Mouse (Mus musculus): ENCODE results near the gene Adgrb3. TPM values are rescaled to one million over a fixed set of nuclear protein-coding genes. Genes with fewer than 3 reads are reported as not detected.

The Adgrb3 gene
- polyA plus RNA-seq (2012; rRNA removed) = not detected in 2 replicates

DNA sequence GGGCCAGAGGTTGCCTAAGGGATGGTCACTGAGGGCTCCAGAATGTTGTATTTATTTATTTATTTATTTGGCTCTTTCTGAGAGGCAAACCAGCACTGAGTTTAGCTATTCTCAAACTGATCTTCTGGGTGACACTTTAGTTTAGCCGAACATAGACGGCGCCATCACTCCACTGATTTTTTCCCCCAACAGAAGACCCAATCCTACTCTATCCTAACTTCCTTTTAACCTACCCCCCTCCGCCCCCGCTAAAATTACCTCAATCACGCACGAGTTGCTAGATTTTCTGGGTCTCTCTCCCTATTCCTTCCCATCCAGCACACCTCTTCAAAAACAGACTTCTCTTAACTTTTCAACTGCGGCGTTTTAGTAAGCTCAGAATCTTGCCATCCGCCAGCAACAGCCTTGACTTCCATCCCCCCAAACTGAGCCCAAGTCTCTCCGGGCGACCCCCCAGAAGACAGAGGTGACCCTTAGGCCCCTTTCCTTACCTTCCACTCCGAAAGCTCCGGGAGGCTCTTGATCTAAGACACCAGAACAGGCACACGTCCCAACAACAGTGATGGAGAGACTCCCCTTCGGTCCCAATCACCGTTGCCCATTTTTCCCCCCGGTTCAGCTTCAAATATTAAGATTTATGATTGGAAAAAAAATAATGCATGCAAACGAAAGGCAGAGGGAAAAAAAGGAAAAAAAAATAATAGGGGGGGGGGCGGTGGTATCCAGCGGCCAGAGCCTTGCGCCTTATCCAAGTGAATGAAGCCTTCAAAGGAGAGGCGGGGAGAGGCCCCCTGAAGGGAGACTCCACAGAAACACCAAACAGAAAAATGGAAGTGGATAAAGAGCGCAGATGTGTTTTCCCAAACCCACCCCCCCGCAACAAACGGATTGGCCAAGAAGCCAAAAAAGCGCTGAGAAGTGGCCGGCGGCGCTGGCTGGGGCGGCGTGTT is at the start of gene Adgrb3:
TSS of gene Adgrb3 (minus strand) at position 737 of the 950 bp plus-strand sequence.
- no peak for DNase-seq
- TF ChIP-seq CTCF (IDR thresholded peaks at IDR 0.05; ENCODE audit: insufficient read depth, low read length) (no peak), POLR2A (IDR thresholded peaks at IDR 0.05; ENCODE audit: borderline replicate concordance, extremely low read depth, low read depth, low read length) (no peak)
- WGBS = 6% methylated on average over 32 of the region's 32 CpGs
- Histone ChIP-seq H3K4me1 (ENCODE audit: control insufficient read depth, insufficient read depth, low read length) (no peaks in the 10 kb centered on the region), H3K4me3 (replicated peaks; ENCODE audit: extremely low read depth, low read depth, low read length) (no peak within 1 kb of the TSS)

DNA sequence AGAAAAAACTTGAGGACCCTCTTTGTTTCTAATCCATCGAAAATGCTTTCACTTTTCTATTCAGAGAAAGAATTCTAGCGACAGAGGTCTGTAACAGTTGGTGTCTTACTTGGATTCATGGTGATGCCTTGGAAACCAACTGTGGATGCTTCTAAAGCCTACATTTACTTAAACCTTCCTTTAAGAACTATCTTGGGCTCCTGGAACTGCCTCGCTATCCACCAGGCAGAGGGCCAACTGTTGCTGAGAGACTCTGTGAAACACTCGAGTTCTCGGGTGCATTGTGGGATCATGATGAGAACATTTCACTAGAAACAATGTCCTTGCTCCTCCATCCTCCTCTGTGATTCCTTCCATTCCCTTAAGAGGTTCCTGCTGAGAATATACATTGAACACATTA is 48.0 kb upstream of the Adgrb3 start:
- Histone ChIP-seq H3K4me3 (replicated peaks; ENCODE audit: extremely low read depth, low read depth, low read length) (no peak overlapping the region), H3K4me1 (ENCODE audit: control insufficient read depth, insufficient read depth, low read length) (no peaks in the 10 kb centered on the region)
- DNase-seq = no peak
- TF ChIP-seq CTCF (IDR thresholded peaks at IDR 0.05; ENCODE audit: insufficient read depth, low read length) (no peak), POLR2A (IDR thresholded peaks at IDR 0.05; ENCODE audit: borderline replicate concordance, extremely low read depth, low read depth, low read length) (no peak)
- WGBS = 86% methylated on average over 5 of the region's 5 CpGs

DNA sequence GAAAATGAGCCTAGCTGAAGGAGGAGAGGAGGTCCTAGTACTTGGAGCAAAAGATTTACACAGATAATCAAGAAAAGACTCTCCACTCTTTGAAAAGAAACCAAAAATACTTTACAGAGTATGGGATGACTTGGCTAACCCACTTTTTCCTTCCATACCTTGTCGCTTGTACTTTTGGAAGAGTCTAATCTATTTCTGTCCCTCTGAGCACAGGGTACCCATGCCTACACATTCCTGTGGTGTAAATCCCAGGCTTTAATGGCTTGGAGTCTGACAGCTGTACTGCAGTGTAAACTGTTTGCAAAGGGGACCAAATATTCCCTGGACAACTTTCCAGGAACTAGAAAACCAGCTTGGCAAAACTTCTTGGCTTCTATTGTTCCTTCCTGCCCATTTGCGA is 28.0 kb upstream of the Adgrb3 start:
- H3K4me3 ChIP-seq (replicated peaks; ENCODE audit: extremely low read depth, low read depth, low read length) = no peak overlapping the region
- H3K4me1 ChIP-seq (ENCODE audit: control insufficient read depth, insufficient read depth, low read length) = no peaks in the 10 kb centered on the region
- no peak for DNase-seq
- TF ChIP-seq POLR2A (IDR thresholded peaks at IDR 0.05; ENCODE audit: borderline replicate concordance, extremely low read depth, low read depth, low read length) (no peak), CTCF (IDR thresholded peaks at IDR 0.05; ENCODE audit: insufficient read depth, low read length) (no peak)
- WGBS = 72% methylated on average over 2 of the region's 2 CpGs

DNA sequence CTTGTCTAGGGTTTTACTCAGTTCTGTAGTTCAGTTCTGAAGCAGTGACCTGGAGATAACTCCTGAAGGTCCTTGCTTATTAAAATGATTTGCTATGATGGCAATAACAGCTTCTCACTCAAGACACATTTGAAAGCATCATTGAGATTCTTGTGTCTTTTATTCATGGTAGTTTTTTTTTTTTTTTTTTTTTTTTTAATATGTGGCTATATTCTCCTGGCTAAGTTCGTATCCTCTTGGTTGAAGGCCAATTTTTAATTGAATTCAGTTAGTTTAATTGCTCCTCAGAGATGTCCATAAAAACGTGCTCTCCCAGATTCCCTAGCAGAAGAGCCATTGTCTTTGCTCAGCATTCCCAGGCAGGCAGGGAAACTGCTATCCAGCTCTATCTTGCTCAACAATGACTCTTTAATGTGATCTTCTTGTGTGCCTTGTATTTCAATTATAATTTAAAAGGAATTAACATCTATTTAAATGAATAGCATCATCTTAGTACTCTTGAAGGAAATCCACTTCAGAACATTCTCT is 25.0 kb upstream of the Adgrb3 start:
- DNase-seq = no peak

DNA sequence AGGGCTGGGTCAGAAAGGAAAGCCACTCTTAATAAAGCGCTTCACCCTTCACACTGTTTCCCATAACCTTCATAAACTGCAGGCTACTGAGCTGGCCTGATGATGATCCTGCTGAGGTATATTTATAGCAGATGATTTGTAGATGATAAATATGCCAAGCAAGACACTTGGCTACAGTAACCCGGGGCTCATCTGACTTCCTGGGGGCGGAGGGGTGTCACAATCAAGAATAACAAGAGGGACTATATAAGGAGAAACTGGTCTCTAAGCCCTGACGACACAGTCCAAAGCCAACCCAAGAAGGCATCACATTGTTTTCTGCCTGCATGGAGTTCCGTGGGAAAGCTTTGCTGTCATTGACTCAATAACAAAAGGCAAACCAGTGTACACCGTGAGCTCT is 2.8 kb upstream of the Adgrb3 start:
- 54% methylated on average over 6 of the region's 6 CpGs for WGBS

More for the DNA sequence above, 25.0 kb upstream of the Adgrb3 start:
- no peak for TF ChIP-seq POLR2A (IDR thresholded peaks at IDR 0.05; ENCODE audit: borderline replicate concordance, extremely low read depth, low read depth, low read length)
- no peak for TF ChIP-seq CTCF (IDR thresholded peaks at IDR 0.05; ENCODE audit: insufficient read depth, low read length)
- H3K4me1 ChIP-seq (ENCODE audit: control insufficient read depth, insufficient read depth, low read length) = no peaks in the 10 kb centered on the region
- 45% methylated on average over 2 of the region's 2 CpGs for WGBS
- H3K4me3 ChIP-seq (replicated peaks; ENCODE audit: extremely low read depth, low read depth, low read length) = no peak overlapping the region

DNA sequence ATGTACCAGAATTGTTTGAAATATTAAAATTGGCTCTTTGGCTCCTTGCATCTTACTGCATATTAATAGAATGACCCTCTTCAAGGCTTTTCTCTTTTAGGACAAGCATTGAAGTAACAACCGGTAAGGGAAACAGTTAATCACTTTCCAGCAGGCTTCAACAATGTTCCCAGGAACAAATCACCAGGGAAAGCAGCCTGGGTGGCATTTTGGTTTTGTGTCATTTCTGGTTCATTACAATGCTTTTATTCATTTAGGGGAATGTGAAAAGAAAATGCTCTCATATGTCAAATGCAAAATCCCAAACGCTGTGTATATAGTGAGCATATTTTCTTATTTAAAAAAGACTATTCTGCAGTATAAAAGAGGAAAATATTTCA is 2.0 kb upstream of the Adgrb3 start:
- TF ChIP-seq CTCF (IDR thresholded peaks at IDR 0.05; ENCODE audit: insufficient read depth, low read length) = no peak
- TF ChIP-seq POLR2A (IDR thresholded peaks at IDR 0.05; ENCODE audit: borderline replicate concordance, extremely low read depth, low read depth, low read length) = no peak
- DNase-seq = no peak
- Histone ChIP-seq H3K4me1 (ENCODE audit: control insufficient read depth, insufficient read depth, low read length) (no peaks in the 10 kb centered on the region), H3K4me3 (replicated peaks; ENCODE audit: extremely low read depth, low read depth, low read length) (no peak overlapping the region)
- 50% methylated on average over 2 of the region's 2 CpGs for WGBS

More for the DNA sequence above, 2.8 kb upstream of the Adgrb3 start:
- H3K4me1 ChIP-seq (ENCODE audit: control insufficient read depth, insufficient read depth, low read length) = no peaks in the 10 kb centered on the region
- TF ChIP-seq CTCF (IDR thresholded peaks at IDR 0.05; ENCODE audit: insufficient read depth, low read length) (no peak), POLR2A (IDR thresholded peaks at IDR 0.05; ENCODE audit: borderline replicate concordance, extremely low read depth, low read depth, low read length) (no peak)
- DNase-seq = no peak
- no peak overlapping the region for H3K4me3 ChIP-seq (replicated peaks; ENCODE audit: extremely low read depth, low read depth, low read length)

DNA sequence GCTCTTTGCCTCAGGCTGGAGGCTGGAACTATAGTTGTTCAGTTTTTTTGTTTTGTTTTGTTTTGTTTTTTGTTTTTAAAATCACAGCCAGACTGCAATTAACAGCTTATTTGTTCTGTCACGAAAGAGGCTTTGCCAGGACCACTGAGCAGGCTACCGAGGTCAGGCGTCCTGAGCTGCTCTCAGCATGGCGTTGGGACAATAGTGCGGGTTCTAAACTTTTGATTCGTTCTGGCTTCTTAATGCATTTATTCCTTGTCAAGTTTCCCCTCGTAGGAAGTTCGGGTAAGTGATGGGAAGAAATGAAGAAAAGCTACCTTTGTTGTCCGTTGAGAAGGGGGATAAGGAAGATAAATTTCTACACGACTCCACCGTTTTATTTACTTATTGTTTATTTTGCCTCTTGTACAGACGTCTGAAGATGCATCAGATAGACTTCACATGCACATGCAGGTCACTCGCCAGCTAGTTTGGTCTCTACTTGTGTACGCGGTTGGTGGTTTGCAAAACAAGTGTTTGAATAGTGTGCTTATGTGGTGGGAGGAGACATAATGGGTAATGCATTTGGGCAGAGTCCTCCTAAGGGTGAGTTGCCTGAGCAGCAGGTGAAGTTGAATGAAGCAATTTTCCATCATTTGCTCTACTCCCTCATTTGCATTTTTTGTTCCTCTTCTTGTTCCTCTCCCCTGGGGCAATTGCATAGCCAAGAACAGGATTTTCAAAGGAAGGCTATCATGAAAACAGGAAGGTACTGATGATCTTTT is 1.4 kb upstream of the Adgrb3 start:
- TF ChIP-seq CTCF (IDR thresholded peaks at IDR 0.05; ENCODE audit: insufficient read depth, low read length) (no peak), POLR2A (IDR thresholded peaks at IDR 0.05; ENCODE audit: borderline replicate concordance, extremely low read depth, low read depth, low read length) (no peak)
- 6% methylated on average over 15 of the region's 15 CpGs for WGBS
- DNase-seq = no peak
- H3K4me1 ChIP-seq (ENCODE audit: control insufficient read depth, insufficient read depth, low read length) = no peaks in the 10 kb centered on the region
- H3K4me3 ChIP-seq (replicated peaks; ENCODE audit: extremely low read depth, low read depth, low read length) = no peak overlapping the region

DNA sequence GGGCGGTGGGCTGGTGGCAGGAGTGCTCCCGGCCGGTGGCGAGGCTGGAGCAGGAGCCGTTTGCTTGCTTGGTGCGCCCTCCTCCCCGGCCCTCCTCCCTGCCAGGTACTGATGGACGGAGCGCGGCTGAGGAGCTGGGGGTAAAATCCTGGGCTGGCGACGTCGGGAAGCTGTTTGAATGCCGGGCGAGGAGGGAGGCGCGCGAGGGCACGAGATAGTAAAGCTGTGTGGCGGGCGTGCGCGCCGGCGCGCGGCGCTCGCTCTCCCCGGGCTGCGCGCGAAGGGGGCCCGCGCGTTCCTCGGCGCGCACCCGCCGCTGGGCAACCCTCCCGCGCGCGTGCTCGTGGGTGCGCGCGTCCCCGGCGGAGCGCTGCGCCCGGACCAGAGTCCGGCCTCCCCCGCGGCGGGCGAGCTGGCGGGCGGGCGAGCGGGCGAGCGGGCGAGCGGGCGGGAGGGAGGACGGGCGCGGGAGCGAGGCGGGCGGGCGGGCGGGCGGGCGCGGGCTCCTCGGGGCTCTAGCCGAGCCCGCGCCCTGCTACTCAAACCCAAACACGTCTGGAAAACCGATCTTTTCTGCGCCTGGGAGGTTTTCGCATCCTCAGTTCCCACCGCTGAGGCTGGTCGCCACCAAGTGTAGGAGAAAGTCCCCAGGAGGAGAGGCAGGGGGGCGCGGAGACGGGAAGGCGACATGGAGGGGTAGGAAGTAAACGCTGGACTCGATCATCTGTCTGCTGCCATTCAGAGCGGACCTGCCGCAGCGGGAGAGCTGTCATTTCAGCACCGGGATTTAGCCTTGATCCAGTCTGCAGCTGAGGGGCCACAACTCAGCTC is 629 bp upstream of the Adgrb3 start:
- TF ChIP-seq CTCF (IDR thresholded peaks at IDR 0.05; ENCODE audit: insufficient read depth, low read length) = no peak
- TF ChIP-seq POLR2A (IDR thresholded peaks at IDR 0.05; ENCODE audit: borderline replicate concordance, extremely low read depth, low read depth, low read length) = no peak
- Histone ChIP-seq H3K4me1 (ENCODE audit: control insufficient read depth, insufficient read depth, low read length) (no peaks in the 10 kb centered on the region), H3K4me3 (replicated peaks; ENCODE audit: extremely low read depth, low read depth, low read length) (no peak overlapping the region)
- 3% methylated on average over 75 of the region's 99 CpGs for WGBS
- no peak for DNase-seq

All from lung, adult 2 months (tissue).